Mouse (Mus musculus) ES-E14 (cell line): ENCODE measurements around the gene Grem1.
A peak's percentile ranks its signal among the peaks of the same experiment; 100 is the strongest.

ENCODE experiments used
- CHD2 ChIP-seq: IDR thresholded peaks from 2 replicates; pipeline ENCODE4 v1.6.1; 2014; ENCODE audit warnings: mild to moderate bottlenecking, low read depth, low read length, inconsistent platforms
- ZC3H11A ChIP-seq: IDR thresholded peaks from 2 replicates; pipeline ENCODE4 v1.6.1; 2012; ENCODE audit warnings: low read depth, mild to moderate bottlenecking, inconsistent platforms, low read length, borderline replicate concordance

- no peak for TF ChIP-seq CHD2
- peak; percentile 46; the same call in 1 of the 2 replicates for TF ChIP-seq ZC3H11A
Observed at GRCm38 (mm10) chr2:113807640-113808039, 49.2 kb upstream of the Grem1 start.
